Mouse (Mus musculus): ENCODE measurements around the gene Snx32. TPM values are rescaled to one million over a fixed set of nuclear protein-coding genes. Genes with fewer than 3 reads are reported as not detected.

Snx32 gene
- polyA plus RNA-seq, 1 experiment from 2014 or later: 30.0 TPM

DNA sequence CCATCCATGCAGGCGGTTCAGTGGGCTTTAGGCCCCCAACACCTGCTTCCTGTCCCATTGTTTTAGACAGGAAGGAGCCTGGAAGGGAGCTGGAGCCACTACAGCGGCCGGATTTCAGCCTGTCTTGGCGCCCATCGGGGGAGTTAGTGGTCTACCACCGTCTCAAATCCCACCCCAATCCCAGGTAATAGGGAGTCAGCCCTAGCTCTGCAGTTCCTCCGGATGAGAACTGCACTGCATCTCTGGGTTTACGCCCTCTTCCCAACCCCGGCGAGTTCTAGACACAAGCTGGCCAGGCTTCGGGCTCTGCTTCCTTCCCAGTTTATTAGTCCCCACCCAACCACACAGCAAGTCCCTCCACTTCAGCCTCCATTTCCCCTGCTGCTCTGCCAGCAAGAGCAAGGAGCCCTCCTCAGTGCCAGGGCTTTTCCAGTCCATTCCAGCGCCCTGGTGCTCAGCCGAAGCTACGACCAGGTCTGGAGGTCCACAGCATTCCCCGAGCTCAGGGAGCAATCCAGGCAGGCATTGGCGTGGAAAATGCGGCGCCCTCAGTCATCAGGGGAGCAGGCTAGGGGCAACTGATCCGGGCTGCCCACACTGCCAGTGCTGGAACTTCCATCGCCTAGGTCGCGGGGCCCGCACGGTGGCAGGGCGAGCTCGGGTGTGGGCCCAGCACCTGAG is 54.0 kb downstream of the Snx32 start:
- DNase-seq (ENCODE audit: low read depth, low spot score) (no peak), ATAC-seq (peak; percentile 34)
- H3K27me3 ChIP-seq: no peaks in the 10 kb centered on the region
- ChIA-PET POLR2A (interaction anchor here (0.6 to 4.2 kb wide), 16 partner anchors 9 to 460 kb away, joined by 3 to 30 read pairs (median 3); partner anchors contain the start of genes AI837181, Ctsw, Drap1 and Efemp2), CTCF (interaction anchor here (0.9 to 6.6 kb wide), 5 partner anchors 10 to 73 kb away, joined by 4 to 62 read pairs (median 14); partner anchors contain the start of genes Fosl1 and Mus81)
- in situ Hi-C loops (cut with MboI; ENCODE audit: low pct_unique_long_range_greater_than_20kb): no loop called here
- no peak for TF ChIP-seq CTCF (IDR thresholded peaks at IDR 0.05)

DNA sequence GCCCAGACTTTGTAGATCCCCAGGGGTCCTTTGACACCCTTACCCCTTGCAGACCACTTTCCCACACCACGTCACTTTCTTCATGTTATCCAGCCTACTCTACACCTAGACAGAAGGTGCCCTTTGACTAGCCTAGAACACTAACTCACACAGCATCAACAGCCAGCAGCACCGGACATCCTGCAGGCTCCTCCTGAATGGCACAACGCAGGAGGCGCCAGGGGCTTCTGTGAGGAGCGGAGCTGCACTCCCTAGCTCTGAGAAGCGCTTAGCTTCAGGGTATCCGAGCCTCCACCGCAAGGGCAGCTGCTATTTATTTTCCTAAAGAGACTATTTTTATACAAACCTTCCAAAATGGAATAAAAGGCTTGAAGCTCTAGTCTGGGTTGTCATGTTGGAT is 54.8 kb downstream of the Snx32 start:
- no peaks in the 10 kb centered on the region for H3K27me3 ChIP-seq
- in situ Hi-C loops (cut with MboI; ENCODE audit: low pct_unique_long_range_greater_than_20kb): no loop called here
- DNase-seq (ENCODE audit: low read depth, low spot score) (no peak), ATAC-seq (no peak)
- ChIA-PET POLR2A (interaction anchor here (1.4 to 4.2 kb wide), 4 partner anchors 8 to 113 kb away, joined by 3 to 30 read pairs (median 20); partner anchors contain the start of genes Fosl1 and Mus81), CTCF (interaction anchor here (2.6 to 6.6 kb wide), 2 partner anchors 23 to 26 kb away, joined by 12 to 62 read pairs; no protein-coding TSS in a partner anchor)
- no peak for TF ChIP-seq CTCF (IDR thresholded peaks at IDR 0.05)

DNA sequence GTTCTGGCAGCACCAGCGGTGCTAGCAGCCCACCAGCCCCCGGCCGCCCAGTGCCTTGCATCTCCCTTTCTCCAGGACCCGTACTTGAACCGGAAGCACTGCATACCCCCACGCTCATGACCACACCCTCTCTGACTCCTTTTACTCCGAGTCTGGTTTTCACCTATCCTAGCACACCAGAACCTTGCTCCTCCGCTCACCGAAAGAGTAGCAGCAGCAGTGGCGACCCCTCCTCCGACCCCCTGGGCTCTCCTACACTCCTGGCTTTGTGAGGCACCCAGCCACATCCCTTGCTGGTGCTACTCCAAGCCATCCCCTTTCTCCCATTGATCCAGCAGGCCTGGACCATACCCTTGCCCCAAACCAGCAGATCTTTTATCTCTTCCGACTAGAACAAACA is 55.3 kb downstream of the Snx32 start:
- ATAC-seq: no peak
- in situ Hi-C loops (cut with MboI; ENCODE audit: low pct_unique_long_range_greater_than_20kb): no loop called here
- no peak for TF ChIP-seq CTCF (IDR thresholded peaks at IDR 0.05)
- no peak for DNase-seq (ENCODE audit: low read depth, low spot score)
- no peaks in the 10 kb centered on the region for H3K27me3 ChIP-seq
- ChIA-PET POLR2A (interaction anchor here (2.7 to 4.2 kb wide), 3 partner anchors 7 to 33 kb away, joined by 16 to 30 read pairs (median 24); partner anchors contain the start of genes Fosl1 and Mus81), CTCF (interaction anchor here (1.0 to 6.6 kb wide), 3 partner anchors 11 to 22 kb away, joined by 3 to 62 read pairs (median 3); no protein-coding TSS in a partner anchor)

DNA sequence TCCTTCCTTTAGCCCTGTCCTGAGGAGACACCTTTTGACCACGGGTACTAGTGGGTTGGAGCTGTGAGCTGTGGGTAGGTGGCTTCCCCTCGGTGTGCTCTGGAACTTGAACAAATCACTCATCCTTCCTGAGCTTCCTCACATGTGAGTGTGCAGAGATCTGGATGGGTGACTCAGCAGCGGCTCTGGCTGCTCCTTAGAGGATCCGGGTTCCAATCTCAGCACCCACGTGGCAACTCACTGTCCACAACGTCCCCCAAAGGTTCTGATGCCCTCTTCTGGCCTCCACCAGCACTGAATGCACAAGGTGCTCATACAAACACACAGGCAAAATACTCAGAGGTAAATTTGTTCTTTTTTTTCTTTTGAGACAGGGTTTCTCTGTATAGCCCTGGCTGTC is 58.6 kb downstream of the Snx32 start:
- ChIA-PET CTCF (interaction anchor here (1.4 to 2.1 kb wide), 5 partner anchors 10 to 77 kb away, joined by 3 to 9 read pairs (median 4); partner anchors contain the start of gene Mus81), POLR2A (interaction anchor here (1.1 to 3.5 kb wide), 2 partner anchors 18 to 33 kb away, joined by 6 to 16 read pairs; no protein-coding TSS in a partner anchor)
- in situ Hi-C loops (cut with MboI; ENCODE audit: low pct_unique_long_range_greater_than_20kb): no loop called here
- no peak for ATAC-seq
- H3K27me3 ChIP-seq: no peaks in the 10 kb centered on the region
- DNase-seq (ENCODE audit: low read depth, low spot score): no peak
- TF ChIP-seq CTCF (IDR thresholded peaks at IDR 0.05): no peak

DNA sequence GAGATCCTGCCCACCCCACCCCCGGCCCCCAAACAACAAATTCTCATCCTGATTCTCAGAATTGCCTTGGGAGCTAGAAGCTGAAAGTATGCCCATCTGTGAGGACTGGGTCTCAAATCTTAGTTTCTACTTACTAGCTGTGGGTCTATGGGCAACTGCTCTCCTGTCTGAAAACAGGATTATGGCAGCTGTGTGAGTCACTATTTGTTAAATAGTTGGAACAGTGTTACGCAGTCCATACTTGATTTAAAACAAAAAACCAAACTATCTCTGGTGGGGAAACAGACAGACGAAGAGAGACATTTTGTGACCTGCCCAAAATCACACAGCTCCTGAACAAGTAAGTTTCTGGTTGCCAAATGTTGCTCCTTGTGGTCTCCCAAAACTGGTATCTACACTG is 60.7 kb downstream of the Snx32 start:
- CTCF ChIA-PET: interaction anchor here (1.1 to 7.2 kb wide), 2 partner anchors 17 to 22 kb away, joined by 4 to 64 read pairs; no protein-coding TSS in a partner anchor
- POLR2A ChIA-PET: interaction anchor here (0.6 to 3.5 kb wide), 3 partner anchors 16 to 24 kb away, joined by 3 to 16 read pairs (median 8); no protein-coding TSS in a partner anchor
- in situ Hi-C loops (cut with MboI; ENCODE audit: low pct_unique_long_range_greater_than_20kb): no loop called here
- TF ChIP-seq CTCF (IDR thresholded peaks at IDR 0.05): no peak
- no peaks in the 10 kb centered on the region for H3K27me3 ChIP-seq
- no peak for ATAC-seq
- DNase-seq (ENCODE audit: low read depth, low spot score): no peak

DNA sequence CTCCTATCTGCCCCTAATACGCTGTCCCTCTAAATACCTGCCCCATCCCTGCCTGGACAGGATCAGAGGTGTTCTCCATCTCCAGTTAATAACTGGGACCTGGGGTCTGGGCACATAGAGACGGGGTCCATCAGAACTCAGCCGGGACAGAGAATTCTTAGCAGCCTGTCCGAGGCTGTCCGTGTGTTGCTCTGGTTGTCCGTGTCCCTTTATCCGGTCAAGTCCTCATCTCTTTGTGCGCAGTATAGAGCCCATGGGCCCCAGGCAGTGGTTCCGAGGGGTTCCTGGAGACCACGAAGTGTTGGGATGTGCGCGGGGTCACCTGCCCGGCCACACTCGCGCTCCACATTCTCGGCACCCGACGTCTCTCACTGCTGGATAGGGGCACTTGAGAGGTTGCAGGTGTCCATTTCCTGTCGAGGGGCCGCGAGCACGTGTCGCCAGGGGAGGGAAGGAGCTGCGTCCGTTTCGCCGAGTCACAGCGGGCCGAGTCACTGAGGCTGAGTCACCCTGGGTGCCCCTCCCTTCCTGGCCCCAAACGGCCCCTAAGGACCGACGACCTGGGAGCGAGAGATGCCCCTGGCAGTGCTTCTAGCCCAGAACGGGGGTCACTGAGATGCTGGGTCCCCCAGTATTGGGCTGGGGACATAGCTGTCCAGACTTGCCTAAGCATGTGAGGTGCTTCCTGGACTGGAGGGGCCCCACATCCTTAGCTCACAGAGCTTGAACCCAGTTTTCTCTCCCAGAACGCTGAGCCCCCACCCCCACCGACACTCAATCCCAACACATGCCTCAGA is 61.8 kb downstream of the Snx32 start:
- no peak for TF ChIP-seq CTCF (IDR thresholded peaks at IDR 0.05)
- ChIA-PET CTCF (interaction anchor here (1.1 to 7.2 kb wide), 4 partner anchors 9 to 21 kb away, joined by 3 to 64 read pairs (median 9); partner anchors contain the start of gene Ccdc85b), POLR2A (interaction anchor here (1.2 to 3.5 kb wide), 5 partner anchors 8 to 23 kb away, joined by 3 to 16 read pairs (median 8); partner anchors contain the start of gene Ccdc85b)
- in situ Hi-C loops (cut with MboI; ENCODE audit: low pct_unique_long_range_greater_than_20kb): no loop called here
- no peak for DNase-seq (ENCODE audit: low read depth, low spot score)
- no peaks in the 10 kb centered on the region for H3K27me3 ChIP-seq
- ATAC-seq: no peak

DNA sequence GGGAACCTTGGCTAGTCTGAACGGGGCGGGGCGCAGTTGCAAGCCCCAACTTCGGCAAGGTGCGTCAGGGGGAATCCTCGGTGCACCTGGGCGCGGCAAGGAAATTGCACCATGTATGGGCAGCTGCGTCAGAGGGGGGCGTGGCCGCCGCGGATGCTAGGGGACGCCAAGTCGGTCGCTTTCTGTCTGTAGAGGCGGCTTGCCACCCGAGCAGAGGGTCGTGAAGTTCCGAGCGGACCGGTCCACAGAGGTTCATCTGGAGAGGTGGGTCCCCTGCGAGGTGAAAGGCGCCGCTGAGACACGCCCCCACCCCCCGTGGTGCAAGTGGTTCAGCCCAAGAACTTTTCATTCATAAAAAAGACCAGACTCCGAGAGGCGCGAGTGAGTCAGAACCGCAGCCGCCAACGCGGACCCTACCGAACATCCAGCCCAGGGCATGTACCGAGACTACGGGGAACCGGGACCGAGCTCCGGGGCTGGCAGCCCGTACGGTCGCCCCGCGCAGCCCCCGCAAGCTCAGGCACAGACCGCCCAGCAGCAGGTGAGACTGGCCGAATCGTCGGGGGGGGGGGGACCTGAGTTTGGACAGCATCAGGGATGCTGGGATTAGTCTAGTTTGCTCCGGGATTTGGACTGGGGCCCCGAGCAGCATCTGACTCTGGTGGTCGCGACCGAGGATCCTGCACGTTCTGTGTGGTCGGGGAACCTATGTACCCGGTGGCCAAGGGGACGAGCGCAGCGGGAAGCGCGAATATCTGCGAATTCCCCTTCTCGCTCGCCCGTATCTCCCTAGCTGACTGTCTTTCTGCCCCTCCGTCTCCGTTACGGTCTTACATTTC is 62.6 kb downstream of the Snx32 start, which contains the start of gene Fosl1:
TSS of gene Fosl1 (plus strand) at position 33 of the 839 bp plus-strand sequence.
- in situ Hi-C loops (cut with MboI; ENCODE audit: low pct_unique_long_range_greater_than_20kb): no loop called here
- ChIA-PET CTCF (interaction anchor here (1.1 to 7.2 kb wide), 3 partner anchors 9 to 16 kb away, joined by 3 to 64 read pairs (median 14); partner anchors contain the start of gene Ccdc85b), POLR2A (interaction anchor here (1.2 to 2.8 kb wide), 5 partner anchors 9 to 22 kb away, joined by 3 to 16 read pairs (median 4); partner anchors contain the start of gene Ccdc85b)
- ATAC-seq: peak; percentile 15
- no peaks in the 10 kb centered on the region for H3K27me3 ChIP-seq
- no peak for TF ChIP-seq CTCF (IDR thresholded peaks at IDR 0.05)
- no peak for DNase-seq (ENCODE audit: low read depth, low spot score)

DNA sequence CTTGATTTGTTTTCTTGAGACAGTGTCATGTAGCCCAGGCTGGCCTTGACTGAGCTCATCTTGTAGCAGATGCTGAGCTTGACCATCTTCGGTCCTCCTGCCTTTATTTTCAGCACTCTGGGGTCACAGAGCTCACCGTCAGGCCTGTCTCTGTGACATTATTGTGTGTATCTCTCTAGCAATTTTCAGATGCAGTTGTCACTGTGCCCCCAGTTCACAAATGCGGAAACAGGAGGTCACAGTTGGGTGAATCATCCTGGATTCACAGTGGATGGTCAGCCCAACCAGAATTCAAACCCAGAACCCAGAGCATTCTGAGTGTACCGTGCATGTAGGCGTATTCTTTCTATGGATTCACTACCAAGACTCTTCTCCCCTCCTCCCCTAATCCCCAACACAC is 64.6 kb downstream of the Snx32 start:
- ChIA-PET CTCF (interaction anchor here (0.9 to 7.2 kb wide), 6 partner anchors 11 to 42 kb away, joined by 3 to 64 read pairs (median 8); partner anchors contain the start of genes Ccdc85b, Fibp and Mus81), POLR2A (interaction anchor here (0.6 to 1.7 kb wide), 4 partner anchors 9 to 510 kb away, joined by 3 to 9 read pairs (median 6); partner anchors contain the start of gene Ccdc85b)
- in situ Hi-C loops (cut with MboI; ENCODE audit: low pct_unique_long_range_greater_than_20kb): no loop called here
- H3K27me3 ChIP-seq: no peaks in the 10 kb centered on the region
- no peak for TF ChIP-seq CTCF (IDR thresholded peaks at IDR 0.05)
- DNase-seq (ENCODE audit: low read depth, low spot score) (no peak), ATAC-seq (no peak)

DNA sequence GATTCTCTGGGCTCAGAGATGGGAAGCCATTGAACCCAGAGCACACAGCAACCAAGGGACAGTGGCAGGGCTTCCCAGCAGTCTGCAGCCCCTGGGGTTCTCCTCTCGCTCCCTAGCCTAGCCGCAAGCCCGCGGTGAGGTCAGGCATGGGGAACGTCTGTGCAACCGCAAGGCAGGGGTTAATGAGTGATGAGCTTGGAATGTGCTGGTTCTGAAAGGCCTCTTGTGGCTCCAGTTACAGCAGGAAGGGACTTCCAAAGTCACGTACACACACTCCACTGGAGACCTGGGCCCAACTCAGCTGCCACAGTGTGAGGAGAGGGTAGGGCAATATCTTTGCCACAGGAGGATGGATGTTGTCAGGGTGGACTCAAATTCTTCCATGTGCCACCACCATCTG is 65.4 kb downstream of the Snx32 start:
- H3K27me3 ChIP-seq: no peaks in the 10 kb centered on the region
- no peak for DNase-seq (ENCODE audit: low read depth, low spot score)
- ChIA-PET POLR2A (interaction anchor here (0.6 to 1.7 kb wide), 3 partner anchors 9 to 510 kb away, joined by 3 to 9 read pairs (median 5); partner anchors contain the start of gene Ccdc85b), CTCF (interaction anchor here (0.9 to 7.2 kb wide), 7 partner anchors 9 to 43 kb away, joined by 3 to 64 read pairs (median 7); partner anchors contain the start of genes Ccdc85b, Fibp and Mus81)
- in situ Hi-C loops (cut with MboI; ENCODE audit: low pct_unique_long_range_greater_than_20kb): no loop called here
- peak; percentile 75 for ATAC-seq
- TF ChIP-seq CTCF (IDR thresholded peaks at IDR 0.05): no peak
